Mouse (Mus musculus) heart, embryonic 10.5 days (tissue): Measurements from ENCODE around the gene 9330182L06Rik. TPM values are rescaled to one million over a fixed set of nuclear protein-coding genes. Genes with fewer than 3 reads are reported as not detected.

Experiments used
- DNase-seq: peaks from one replicate; pipeline ENCODE4 v3.0.0-alpha.2; 2017; ENCODE audit warnings: low spot score
- H3K27ac ChIP-seq: fragments of 300-500 bp; sonication (generic); 2 replicates; pipeline ENCODE4 v1.5.1; 2016; ENCODE audit warnings: mild to moderate bottlenecking
- H3K27me3 ChIP-seq: fragments of 300-500 bp; sonication (generic); 2 replicates; pipeline ENCODE4 v1.6.1; 2016; ENCODE audit warnings: mild to moderate bottlenecking; ENCODE audit not compliant: poor library complexity, insufficient read depth, severe bottlenecking
- H3K36me3 ChIP-seq: fragments of 300-500 bp; sonication (generic); 2 replicates; pipeline ENCODE4 v1.6.1; 2016; ENCODE audit warnings: mild to moderate bottlenecking, moderate library complexity
- H3K4me1 ChIP-seq: fragments of 300-500 bp; sonication (generic); 2 replicates; pipeline ENCODE4 v1.6.1; 2016; ENCODE audit warnings: mild to moderate bottlenecking
- H3K4me3 ChIP-seq: fragments of 300-500 bp; sonication (generic); 2 replicates; pipeline ENCODE4 v1.5.1; 2016; ENCODE audit warnings: mild to moderate bottlenecking, moderate library complexity
- H3K9me3 ChIP-seq: fragments of 300-500 bp; sonication (generic); 2 replicates; pipeline ENCODE4 v1.6.1; 2016; ENCODE audit warnings: mild to moderate bottlenecking, moderate library complexity
- WGBS: fragments of 180-500 bp; shearing (Covaris S2); methylation state at CpG from one replicate; pipeline ENCODE4 v1.1.7; 2016; 5-methylcytosine and 5-hydroxymethylcytosine counted together
- polyA plus RNA-seq: library from polyadenylated mRNA; unstranded; fragments of >200 nt; fragmentation: Nextera tagmentation; extraction: Ambion mirVana; gene quantifications from 2 replicates; pipeline ENCODE4 v1.2.1, GENCODE M21; 2016

The 9330182L06Rik gene
- polyA plus RNA-seq, 1 experiment from 2014 or later: 2.6 TPM

GRCm38 (mm10) chr5:9344581-9344980 lies 78.7 kb downstream of the 9330182L06Rik start:
- 78% methylated on average over 5 of the region's 5 CpGs for WGBS

GRCm38 (mm10) chr5:9345038-9345617 lies 79.2 kb downstream of the 9330182L06Rik start:
- no peak overlapping the region for H3K27ac ChIP-seq
- H3K9me3 ChIP-seq: no peaks in the 10 kb centered on the region
- H3K4me3 ChIP-seq: no peak overlapping the region
- H3K27me3 ChIP-seq: no peaks in the 10 kb centered on the region
- DNase-seq: no peak
- H3K36me3 ChIP-seq: no peaks in the 10 kb centered on the region
- 78% methylated on average over 10 of the region's 10 CpGs for WGBS
- H3K4me1 ChIP-seq: no peaks in the 10 kb centered on the region

More at GRCm38 (mm10) chr5:9344581-9344980, 78.7 kb downstream of the 9330182L06Rik start:
- H3K4me3 ChIP-seq: no peak overlapping the region
- no peaks in the 10 kb centered on the region for H3K9me3 ChIP-seq
- no peak overlapping the region for H3K27ac ChIP-seq
- DNase-seq: no peak
- H3K36me3 ChIP-seq: no peaks in the 10 kb centered on the region
- no peaks in the 10 kb centered on the region for H3K27me3 ChIP-seq
- H3K4me1 ChIP-seq: no peaks in the 10 kb centered on the region

- no peaks in the 10 kb centered on the region for H3K27me3 ChIP-seq
- 86% methylated on average over 3 of the region's 3 CpGs for WGBS
- no peak for DNase-seq
- H3K4me1 ChIP-seq: no peaks in the 10 kb centered on the region
- no peaks in the 10 kb centered on the region for H3K9me3 ChIP-seq
- no peaks in the 10 kb centered on the region for H3K36me3 ChIP-seq
- H3K27ac ChIP-seq: no peak overlapping the region
- H3K4me3 ChIP-seq: no peak overlapping the region
These were observed 79.7 kb downstream of the 9330182L06Rik start for GRCm38 (mm10) chr5:9345625-9346024.

- whole genome bisulfite sequencing: 78% methylated on average over 4 of the region's 4 CpGs
- DNase-seq: no peak
- Histone ChIP-seq H3K27me3 (no peaks in the 10 kb centered on the region), H3K9me3 (no peaks in the 10 kb centered on the region), H3K4me3 (no peak overlapping the region), H3K4me1 (no peaks in the 10 kb centered on the region), H3K36me3 (no peaks in the 10 kb centered on the region), H3K27ac (no peak overlapping the region)
These were observed 80.6 kb downstream of the 9330182L06Rik start for GRCm38 (mm10) chr5:9346510-9346909.

GRCm38 (mm10) chr5:9352163-9352562 lies 86.2 kb downstream of the 9330182L06Rik start:
- Histone ChIP-seq H3K27me3 (no peaks in the 10 kb centered on the region), H3K36me3 (no peaks in the 10 kb centered on the region), H3K9me3 (no peaks in the 10 kb centered on the region), H3K4me1 (no peaks in the 10 kb centered on the region), H3K4me3 (no peak overlapping the region), H3K27ac (no peak overlapping the region)
- no peak for DNase-seq
- 90% methylated on average over 5 of the region's 5 CpGs for WGBS

- H3K9me3 ChIP-seq: no peaks in the 10 kb centered on the region
- no peak overlapping the region for H3K27ac ChIP-seq
- no peak overlapping the region for H3K4me3 ChIP-seq
- WGBS: 54% methylated on average over 1 of the region's 1 CpGs
- H3K27me3 ChIP-seq: no peaks in the 10 kb centered on the region
- no peaks in the 10 kb centered on the region for H3K36me3 ChIP-seq
- no peak for DNase-seq
- no peaks in the 10 kb centered on the region for H3K4me1 ChIP-seq
These were observed 86.7 kb downstream of the 9330182L06Rik start for GRCm38 (mm10) chr5:9352646-9353045.

GRCm38 (mm10) chr5:9354257-9354656 lies 88.3 kb downstream of the 9330182L06Rik start:
- WGBS: 92% methylated on average over 1 of the region's 1 CpGs
- Histone ChIP-seq H3K27ac (no peak overlapping the region), H3K4me3 (no peak overlapping the region), H3K27me3 (no peaks in the 10 kb centered on the region), H3K9me3 (no peaks in the 10 kb centered on the region), H3K4me1 (no peaks in the 10 kb centered on the region), H3K36me3 (no peaks in the 10 kb centered on the region)
- DNase-seq: no peak

GRCm38 (mm10) chr5:9358076-9358475 lies 92.2 kb downstream of the 9330182L06Rik start:
- no peaks in the 10 kb centered on the region for H3K36me3 ChIP-seq
- no peak for DNase-seq
- H3K4me1 ChIP-seq: no peaks in the 10 kb centered on the region
- H3K27me3 ChIP-seq: no peaks in the 10 kb centered on the region
- H3K27ac ChIP-seq: no peak overlapping the region
- no peak overlapping the region for H3K4me3 ChIP-seq
- WGBS: 55% methylated on average over 2 of the region's 2 CpGs
- no peaks in the 10 kb centered on the region for H3K9me3 ChIP-seq

GRCm38 (mm10) chr5:9361982-9362661 lies 96.2 kb downstream of the 9330182L06Rik start:
- no peak overlapping the region for H3K27ac ChIP-seq
- no peak overlapping the region for H3K4me3 ChIP-seq
- no peaks in the 10 kb centered on the region for H3K4me1 ChIP-seq
- no peaks in the 10 kb centered on the region for H3K27me3 ChIP-seq
- no peaks in the 10 kb centered on the region for H3K9me3 ChIP-seq
- H3K36me3 ChIP-seq: no peaks in the 10 kb centered on the region
- WGBS: 81% methylated on average over 7 of the region's 7 CpGs
- no peak for DNase-seq

GRCm38 (mm10) chr5:9364937-9365336 lies 99.0 kb downstream of the 9330182L06Rik start:
- 60% methylated on average over 1 of the region's 1 CpGs for WGBS
- Histone ChIP-seq H3K9me3 (no peaks in the 10 kb centered on the region), H3K27me3 (no peaks in the 10 kb centered on the region), H3K27ac (no peak overlapping the region), H3K4me1 (no peaks in the 10 kb centered on the region), H3K36me3 (no peaks in the 10 kb centered on the region), H3K4me3 (no peak overlapping the region)
- DNase-seq: no peak

GRCm38 (mm10) chr5:9367920-9368692 lies 102.2 kb downstream of the 9330182L06Rik start:
- no peak overlapping the region for H3K4me3 ChIP-seq
- no peaks in the 10 kb centered on the region for H3K9me3 ChIP-seq
- no peak overlapping the region for H3K27ac ChIP-seq
- H3K4me1 ChIP-seq: no peaks in the 10 kb centered on the region
- WGBS: 68% methylated on average over 11 of the region's 11 CpGs
- no peaks in the 10 kb centered on the region for H3K36me3 ChIP-seq
- no peak for DNase-seq
- no peaks in the 10 kb centered on the region for H3K27me3 ChIP-seq

- Histone ChIP-seq H3K4me3 (no peak overlapping the region), H3K4me1 (no peaks in the 10 kb centered on the region), H3K36me3 (no peaks in the 10 kb centered on the region), H3K27me3 (no peaks in the 10 kb centered on the region), H3K9me3 (no peaks in the 10 kb centered on the region), H3K27ac (no peak overlapping the region)
- DNase-seq: no peak
- 80% methylated on average over 3 of the region's 3 CpGs for WGBS
These were observed 105.2 kb downstream of the 9330182L06Rik start for GRCm38 (mm10) chr5:9371127-9371526.

GRCm38 (mm10) chr5:9373341-9373740 lies 107.4 kb downstream of the 9330182L06Rik start:
- Histone ChIP-seq H3K9me3 (no peaks in the 10 kb centered on the region), H3K27me3 (no peaks in the 10 kb centered on the region), H3K36me3 (no peaks in the 10 kb centered on the region), H3K27ac (no peak overlapping the region), H3K4me3 (no peak overlapping the region), H3K4me1 (no peaks in the 10 kb centered on the region)
- 77% methylated on average over 4 of the region's 4 CpGs for WGBS
- DNase-seq: no peak
